Mouse (Mus musculus) right cerebral cortex, adult 2 months (tissue): ENCODE measurements around the gene Cep57l1.
A peak's percentile ranks its signal among the peaks of the same experiment; 100 is the strongest.

Source experiments
- DNase-seq, 2 experiments: peaks; one replicate each; pipeline ENCODE4 v3.0.0; 2021 to 2022; ENCODE audit warnings: low spot score in 2 of 2

Gene Cep57l1

DNA sequence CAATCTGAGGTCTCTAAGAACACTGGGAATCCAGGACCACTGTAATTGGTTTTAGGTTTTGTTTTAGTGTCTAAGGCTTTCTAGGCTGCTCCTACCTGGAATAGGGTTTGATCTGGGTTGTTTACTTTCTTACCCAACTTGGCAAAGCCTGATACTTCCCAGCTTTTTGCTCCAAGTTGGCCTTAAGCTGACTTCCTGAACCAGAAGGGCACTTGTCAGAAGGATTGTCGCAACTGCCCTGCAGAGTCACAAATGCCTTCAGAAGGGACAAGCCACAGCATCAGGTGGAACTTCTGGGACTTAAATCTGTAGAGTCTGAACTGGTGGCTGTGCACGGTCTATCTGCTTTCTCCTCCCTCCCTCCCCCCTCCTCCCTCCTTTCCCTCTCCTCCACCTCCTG lies 69.5 kb downstream of the Cep57l1 start:
- no peak for DNase-seq

DNA sequence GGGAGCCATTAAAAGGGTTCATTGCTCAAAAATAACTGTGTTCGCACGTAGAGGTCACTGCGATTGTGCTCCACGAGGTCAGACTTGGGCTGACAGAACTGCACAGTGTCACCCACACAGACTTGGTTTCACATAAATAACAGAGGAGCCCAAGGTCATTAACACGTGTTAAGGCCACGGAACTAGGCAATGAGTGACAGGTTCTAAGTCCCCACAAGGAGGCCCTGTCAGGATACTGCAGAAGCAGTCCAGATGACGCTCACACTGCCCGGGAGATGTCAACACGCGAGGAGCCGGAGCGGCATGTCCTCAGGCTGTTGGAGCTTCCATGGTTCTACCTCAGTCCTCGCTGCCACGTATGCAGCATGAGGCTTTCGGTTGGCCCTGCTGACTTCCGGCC lies 72.4 kb downstream of the Cep57l1 start:
- no peak for DNase-seq

DNA sequence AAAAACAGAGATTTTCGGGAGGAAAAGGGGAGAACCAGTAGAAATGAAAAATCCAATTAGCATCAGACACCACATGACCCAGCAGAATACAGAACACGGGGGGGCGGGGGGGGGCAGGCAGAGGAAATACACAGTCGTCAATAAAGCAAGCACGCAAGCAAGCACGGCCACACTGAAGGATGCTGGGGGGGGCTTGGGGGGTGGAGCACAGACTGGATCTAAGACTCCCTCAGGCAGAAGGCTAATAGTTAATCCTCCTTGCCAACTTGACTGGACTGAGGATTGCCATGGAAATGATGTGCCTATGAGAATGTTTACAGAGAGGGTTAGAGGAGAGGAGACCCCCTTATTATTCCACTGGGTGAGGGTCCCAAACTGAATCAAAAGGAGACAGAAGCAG lies 74.3 kb downstream of the Cep57l1 start:
- DNase-seq, result no peak

DNA sequence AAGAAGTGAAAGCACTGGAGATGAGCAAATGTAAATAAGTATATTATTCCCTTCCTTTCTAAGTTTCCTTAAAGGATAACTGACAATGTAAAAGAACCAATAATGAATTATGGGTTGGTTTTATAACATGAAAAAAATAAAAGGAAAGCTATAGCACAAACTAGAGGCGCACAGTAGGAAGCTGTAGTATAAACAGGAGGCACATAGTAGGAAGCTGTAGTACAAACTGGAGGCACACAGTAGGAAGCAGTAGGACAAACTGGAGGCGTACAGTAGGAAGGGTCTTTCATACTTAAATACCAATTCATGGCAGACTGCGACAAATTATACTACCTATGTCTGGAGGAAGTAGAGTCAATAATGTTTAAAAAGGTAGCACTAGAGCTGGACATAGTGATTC lies 76.5 kb downstream of the Cep57l1 start:
- DNase-seq, result no peak

DNA sequence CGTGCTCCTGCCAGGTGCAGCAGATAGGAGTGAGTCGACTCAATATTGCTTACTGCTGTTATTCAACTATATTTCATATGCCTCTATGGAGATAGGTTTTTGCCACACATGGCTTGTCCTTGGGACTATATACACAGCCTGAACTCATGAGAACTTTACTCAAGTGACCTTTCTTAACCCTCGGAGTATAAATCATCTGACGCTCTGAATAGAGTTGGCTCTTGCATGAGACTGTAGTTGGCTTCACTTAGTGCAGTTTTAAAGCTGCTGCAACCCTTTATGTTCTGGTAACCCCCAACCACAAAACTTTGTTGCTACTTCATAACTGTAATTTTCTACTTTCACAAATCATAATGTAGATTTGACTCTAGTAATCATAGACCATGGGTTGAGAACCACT lies 77.7 kb downstream of the Cep57l1 start:
- DNase-seq, result no peak

DNA sequence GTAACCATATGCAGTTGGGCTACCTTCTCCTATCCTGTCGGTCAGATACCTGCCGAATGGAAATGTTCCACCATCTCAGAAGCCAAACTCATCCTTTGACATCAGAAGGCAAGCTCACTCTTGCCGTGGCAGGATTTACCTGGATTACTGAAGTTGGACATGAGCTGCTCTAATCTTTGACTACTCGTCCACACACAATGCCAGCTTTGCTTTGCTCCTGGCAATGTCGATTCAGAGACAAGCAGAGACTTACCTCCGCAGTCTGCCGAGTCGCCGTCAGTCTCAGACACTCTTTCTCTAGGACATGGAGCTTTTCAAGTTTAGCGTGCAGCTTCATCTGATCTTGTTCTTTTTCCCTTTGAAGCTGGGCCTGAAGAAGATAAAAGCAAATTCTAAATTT lies 78.9 kb downstream of the Cep57l1 start:
- no peak for DNase-seq

DNA sequence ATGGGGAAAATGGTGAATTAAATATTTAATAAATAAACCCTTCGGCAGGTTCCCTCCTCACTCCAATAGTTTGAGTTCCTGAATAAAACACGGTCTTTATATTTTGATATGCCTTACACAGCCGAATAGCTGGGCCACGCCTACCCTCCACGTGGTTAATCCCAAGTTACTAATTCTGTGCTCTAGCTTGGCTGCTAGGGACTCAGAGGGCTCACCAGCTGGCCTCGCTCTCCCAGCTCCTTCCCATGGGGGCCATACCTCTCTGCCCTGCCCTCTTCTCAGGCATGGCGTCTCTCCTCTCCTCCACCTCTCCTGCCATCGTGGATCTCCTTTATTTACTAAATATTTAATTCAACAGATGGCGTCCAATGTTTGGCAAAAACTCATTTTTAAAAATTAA lies 83.5 kb downstream of the Cep57l1 start:
- no peak for DNase-seq

DNA sequence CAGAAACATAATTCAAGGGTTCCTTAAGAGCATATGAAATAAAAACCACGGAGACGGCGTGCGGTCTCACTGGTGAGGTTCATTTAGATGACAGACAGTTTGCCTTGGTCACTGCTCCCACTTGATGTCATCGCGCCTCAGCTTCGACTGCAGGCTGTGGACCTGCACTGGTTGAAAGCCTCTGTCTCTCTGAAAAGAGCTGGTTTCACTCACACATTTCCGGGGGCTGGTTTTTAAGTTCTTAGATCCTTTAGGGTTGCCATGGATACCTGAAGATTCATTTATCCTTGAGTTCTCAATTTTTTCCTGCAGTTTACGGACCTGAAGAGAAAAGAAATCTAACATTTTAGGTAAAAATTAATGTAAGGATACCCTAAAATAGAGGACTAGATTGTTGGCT lies 90.1 kb downstream of the Cep57l1 start:
- peak in 1 of 2 experiments; percentile 26 for DNase-seq

DNA sequence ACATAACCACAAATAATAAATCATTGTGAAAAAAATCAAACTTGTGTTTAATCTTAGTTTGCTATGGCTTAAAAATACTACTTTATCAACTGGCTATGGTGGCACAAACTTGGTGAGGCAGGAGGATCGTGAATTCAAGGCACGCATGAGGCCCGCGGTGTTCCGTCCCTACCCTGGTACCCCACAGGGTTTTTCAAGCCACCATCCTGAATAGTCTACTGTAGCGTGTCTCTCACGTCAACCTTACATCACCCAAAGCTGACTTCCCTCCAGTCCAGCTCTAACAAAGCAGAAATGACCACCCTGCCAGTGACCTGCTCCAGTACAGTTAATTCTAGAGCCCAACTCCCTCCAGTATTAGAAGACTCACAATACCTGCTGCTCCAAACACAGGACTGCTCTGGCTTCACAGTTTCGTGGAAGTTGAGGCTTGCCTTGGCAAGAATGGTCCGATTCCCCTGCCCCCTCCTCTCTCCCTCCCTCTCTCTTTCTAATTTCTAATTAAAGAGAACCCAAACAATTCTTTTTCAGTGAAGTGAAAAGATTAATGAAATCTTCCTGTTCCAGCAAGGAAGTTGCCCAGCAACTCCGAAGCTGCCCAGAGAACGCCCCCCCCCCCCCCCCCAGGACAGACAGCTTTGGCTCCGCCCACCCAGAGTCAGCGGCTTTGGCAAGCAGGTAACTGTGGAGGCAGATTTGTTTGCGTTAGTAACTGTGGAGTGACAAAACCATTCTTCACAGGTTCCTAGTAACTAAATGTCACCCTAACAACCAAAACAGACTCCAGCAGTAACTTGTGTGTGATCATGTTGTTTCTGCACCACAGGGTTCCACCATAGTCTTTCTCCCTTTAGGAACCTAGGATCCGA lies 93.4 kb downstream of the Cep57l1 start, which contains the start of gene Ccdc162:
TSS of gene Ccdc162 (minus strand) at position 606 of the 869 bp plus-strand sequence.
- DNase-seq, result peak in 1 of 2 experiments; percentile 14

DNA sequence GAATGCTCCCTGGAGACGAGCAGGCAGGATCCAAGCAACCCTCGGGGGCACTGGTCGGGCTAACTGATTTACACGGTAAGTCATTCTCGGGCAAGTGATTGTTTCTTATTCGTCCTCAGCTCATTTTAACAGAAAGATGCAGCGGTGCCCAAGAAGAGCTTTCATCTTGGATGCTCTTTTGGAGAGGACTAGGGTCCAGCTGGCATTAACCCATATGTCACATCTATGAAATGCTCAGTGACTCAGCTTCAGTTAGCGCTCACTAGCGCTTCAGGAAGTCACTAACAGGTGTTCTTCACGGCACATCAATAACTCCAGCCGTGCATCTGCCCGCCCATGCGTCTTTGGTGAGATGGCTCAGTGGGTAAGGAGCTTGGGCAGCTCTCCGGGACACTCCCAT lies 94.1 kb downstream of the Cep57l1 start:
- no peak for DNase-seq

DNA sequence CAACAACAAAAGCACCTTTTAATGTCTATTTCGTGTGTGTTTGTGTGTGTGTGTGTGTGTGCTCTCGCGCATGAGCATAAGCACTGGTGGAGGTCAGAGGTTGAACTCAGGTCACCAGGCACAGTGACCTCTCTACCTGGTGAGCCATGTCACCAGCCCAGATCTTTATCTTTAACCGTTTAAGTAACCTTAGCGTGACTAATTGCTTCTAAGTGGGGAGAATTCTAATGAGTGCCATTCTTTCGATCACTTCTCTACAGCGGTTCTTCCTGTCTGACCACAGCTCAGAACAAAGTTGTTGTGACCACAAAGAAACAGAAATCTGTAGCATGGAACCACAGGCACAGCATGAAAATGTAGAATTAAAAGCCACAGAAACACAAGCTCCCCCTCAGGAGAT lies 98.2 kb downstream of the Cep57l1 start:
- no peak for DNase-seq

DNA sequence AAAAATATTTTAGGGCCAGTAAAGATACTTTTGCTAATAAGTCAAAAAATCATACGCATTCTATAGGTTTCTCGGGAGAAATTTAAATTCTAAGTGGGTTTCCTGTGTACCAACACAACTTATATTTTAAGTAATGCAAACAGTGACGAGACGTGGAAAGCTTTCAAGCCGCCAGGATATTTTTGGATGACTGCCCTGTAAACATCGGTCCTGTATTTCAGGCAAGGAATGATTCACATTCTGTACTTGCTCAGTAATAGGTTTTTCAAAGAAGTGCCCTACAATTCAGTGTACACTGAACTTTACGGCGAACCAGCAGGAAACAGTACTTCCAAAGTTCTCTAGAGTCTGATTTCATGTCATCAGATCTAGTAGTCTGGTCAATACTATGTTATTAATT lies 98.9 kb downstream of the Cep57l1 start:
- peak in 1 of 2 experiments; percentile 20 for DNase-seq

DNA sequence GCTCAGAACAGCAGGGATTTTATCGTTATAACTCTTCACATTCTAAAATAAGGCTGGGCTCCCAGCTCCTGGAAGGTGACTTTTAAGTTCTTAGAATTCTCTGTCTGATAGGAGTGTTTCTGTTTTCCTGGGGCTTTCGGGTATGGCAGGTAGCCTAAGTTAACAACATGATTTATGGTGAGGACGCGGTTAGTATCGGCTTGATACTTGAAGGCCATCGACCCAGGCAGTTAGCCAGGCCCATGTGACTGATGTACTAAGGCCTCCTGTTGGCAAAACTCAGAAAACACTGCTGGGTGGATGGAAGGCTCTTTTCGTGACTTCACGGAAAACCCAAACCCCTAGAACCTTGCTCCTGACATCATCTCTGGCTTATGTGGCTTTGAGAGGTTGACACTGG lies 100.3 kb downstream of the Cep57l1 start:
- DNase-seq, result no peak

DNA sequence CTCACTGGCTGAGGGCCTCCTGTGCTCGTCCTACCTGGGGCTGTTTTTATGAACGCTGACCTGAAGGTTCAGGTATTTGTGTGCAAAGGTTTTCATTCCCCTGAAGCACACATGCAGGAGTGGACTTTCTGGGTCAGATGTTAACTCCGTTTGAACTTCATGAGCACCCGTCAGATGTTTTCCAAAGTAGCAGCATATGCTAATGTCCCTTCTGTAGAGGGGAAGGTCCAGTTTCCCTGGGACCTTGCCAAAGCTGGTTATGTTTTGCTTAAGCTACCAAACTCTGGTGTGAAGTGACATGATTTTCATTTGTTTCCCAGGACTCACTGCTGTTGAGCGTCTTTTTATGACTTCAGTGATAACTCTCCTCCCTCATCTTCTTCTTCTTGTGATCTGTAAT lies 110.0 kb downstream of the Cep57l1 start:
- DNase-seq, result no peak

DNA sequence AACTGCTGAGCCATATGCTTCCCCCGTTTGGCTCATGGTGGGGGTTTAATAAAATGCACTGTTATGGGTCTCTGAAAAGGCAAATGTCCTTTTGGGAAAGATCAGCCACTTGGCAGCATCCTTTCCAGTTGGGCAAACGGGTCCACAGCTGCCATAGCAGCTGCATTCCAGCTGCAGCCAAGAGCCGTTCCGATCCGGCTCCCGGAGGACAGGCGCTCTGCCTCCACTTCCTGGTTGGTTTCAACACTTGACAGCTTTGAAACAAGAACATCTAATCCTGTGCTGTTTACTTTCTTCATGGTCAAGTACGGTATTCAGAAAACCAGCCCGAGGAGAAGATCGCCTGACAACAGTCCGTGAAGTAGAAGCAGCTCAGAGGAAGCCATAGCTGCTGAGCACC lies 112.6 kb downstream of the Cep57l1 start:
- DNase-seq, result no peak

DNA sequence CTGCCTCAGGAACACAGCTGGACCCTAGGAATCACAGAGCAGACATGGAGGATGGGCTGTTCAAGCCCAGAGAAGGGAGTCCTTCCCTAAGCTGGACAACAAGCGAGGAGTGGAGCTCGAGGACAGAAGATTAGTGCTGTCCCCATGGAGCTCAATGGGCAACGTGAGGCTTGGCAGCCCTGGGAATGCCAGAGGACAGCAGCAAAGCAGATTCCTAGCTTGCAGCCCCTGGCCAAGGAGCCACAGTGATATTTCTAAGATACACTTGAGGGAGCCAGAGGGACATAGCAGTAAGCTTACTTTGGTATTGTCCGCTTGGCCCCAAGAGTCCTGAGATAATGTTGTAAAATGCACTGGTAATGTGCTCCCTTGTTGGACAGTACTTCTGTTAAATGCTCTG lies 118.7 kb downstream of the Cep57l1 start:
- no peak for DNase-seq

DNA sequence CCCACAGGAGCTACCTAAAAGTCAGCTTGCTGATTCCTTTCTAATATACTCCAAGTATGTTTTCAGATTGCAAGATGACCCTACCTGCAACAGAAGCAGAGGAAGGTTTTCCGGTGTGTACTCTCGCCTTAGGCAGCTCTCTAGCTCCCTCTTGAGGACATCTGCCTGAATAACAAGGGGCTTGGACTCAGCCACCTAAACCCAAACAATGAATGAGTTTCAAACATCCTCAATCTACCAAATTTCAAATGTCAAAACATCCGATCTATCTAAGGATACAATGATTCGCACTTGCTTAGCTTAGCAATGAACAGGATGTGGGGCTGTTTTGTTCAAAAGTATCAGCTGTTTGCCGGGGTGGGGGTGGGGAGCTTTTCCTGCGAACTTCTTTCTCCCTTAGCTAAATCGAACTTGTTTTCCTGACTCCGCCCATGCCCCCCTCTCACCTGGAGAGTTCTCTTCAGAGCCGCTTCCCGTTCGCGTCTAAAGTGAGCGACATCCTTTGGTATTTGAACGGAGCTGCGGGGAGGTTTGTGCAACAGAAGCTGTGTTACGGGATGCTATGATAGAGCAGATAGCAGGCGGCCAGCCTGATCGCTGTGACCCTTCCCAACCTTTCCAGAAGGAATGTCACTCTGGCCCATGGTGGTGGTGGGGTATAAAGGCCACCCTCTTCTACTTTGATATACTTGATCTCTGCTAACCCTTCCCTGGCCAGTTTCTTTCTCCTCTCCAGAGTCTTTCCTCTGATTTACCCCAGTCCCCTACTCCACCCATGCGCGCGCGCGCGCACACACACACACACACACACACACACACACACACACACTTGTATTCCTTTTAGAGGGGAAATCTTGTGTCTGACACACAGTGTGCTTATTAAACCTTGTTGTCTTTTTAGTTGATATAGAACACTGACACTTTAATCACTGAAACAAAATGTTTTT lies 119.5 kb downstream of the Cep57l1 start:
- DNase-seq, result peak; percentile 70 to 78

DNA sequence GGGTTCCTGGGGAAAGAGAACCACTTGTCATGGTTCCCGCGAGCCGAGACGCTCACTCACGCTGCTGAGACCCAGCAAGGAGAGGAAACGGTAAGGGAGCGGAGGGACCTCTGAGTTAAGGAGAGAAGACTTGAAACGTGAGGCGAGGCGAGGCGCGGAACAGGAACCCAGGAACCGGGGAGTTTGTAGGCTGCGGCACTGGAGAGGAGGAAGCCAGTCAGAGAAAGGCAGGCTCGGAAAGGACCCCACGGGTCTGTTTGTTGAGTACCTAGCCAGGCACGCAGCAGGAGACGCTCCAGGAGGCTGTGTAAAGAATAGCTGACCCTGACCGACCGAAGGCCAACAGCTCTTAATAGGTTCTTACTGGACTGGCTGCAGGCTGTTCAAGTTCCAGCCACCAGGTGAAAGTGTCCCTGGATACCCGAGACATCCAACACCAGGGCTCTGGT lies 125.1 kb downstream of the Cep57l1 start:
- no peak for DNase-seq

DNA sequence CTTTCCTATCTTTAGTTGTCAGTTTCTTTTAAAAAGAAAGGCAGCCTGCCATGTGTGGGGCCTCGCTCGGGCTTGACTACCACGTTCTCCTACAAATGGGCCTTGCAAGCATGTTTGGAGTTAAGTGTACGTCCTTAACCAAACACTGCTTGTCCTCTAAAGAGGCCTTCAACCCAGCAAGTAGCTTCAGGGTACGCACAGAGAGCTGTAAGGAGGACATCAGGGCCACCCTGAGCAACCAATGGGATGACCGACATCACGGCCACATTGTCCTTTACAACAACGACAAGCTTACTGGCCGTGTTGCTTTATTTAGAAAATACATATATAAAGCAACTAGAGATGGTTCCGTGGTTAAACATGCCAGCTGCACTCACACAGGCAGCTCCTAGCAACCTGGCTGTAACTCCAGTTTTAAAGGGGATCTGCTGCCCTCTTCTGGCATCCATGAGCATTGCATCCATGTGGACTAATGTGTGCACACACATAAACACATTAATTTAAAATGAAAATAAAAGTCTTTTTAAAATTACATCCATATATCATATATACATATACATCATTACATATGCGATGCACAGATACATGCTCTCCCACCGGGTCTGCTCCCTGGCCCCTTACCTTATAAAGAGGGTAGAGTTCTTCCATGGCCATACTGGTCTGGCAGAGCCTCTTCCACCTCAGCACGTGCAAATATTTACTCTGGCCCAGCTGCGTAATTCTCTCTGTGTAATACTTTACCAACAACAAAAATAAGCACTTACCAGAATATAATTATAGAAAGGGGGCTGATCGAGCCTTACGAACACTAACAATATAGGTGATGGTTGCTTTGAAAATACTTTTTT lies 126.9 kb downstream of the Cep57l1 start:
- DNase-seq, result peak; percentile 93 to 94

DNA sequence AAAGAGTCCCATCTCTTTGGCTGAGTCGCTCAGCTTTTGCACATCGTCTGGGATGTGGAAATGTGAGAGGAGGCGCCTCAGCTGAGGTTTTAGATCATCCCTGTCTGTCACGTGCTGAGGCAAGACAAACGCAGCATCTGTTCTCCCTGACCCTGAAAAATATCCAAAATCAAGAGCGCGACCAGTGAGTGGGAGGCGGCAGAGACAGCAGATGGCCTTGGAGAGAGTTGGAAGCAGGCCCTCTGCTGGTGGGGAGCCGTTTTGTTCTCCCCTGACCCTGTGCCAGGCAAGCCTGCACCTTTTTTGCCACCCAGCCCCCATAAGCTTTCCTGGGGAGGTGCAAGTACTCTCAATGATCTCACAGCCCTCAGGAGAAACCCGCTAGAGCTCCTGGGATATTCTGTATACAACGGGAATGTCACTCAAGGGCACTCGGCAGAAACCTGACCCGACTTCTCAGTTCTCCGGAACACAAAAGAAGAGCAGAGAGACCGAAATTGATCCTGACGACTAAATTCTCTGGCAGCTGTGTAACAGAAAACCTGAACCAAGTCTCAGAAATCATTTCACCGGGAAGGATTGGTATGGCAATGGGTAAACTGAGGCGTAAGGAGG lies 130.8 kb downstream of the Cep57l1 start:
- peak; percentile 68 to 70 for DNase-seq

DNA sequence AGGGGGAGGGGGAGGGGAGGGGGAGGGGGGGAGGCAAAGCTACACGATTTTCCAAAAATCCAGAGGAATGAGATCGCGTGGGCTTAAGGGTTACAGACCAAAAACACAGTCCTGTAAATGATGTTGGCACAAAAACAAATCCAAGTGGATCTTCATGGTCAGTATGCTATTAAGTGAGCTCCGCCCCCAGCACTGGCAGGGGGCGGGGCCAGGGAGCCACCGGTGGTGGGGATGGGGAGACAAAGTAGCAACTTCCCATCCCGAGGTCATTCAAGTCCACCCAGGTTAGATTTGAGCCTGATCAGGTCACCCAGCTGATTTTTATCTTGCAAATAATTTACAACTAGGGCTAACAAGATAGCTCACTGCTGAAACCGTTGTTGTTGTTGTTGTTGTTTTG lies 132.3 kb downstream of the Cep57l1 start:
- DNase-seq, result no peak
